Mouse (Mus musculus) midbrain, embryonic 15.5 days (tissue): ENCODE data around the gene Erich2. TPM values are rescaled to one million over a fixed set of nuclear protein-coding genes. Genes with fewer than 3 reads are reported as not detected.

Experiments
- ATAC-seq: fragments of 200-750 bp; cut with Nextera tagmentation; replicated peaks from 2 replicates; pipeline ENCODE4 v1.8.0; 2017; ENCODE audit warnings: moderate TSS enrichment
- H3K27ac ChIP-seq: fragments of 300-500 bp; sonication (generic); 2 replicates; pipeline ENCODE4 v1.5.1; 2015; ENCODE audit warnings: mild to moderate bottlenecking, inconsistent platforms
- H3K27me3 ChIP-seq: fragments of 300-500 bp; sonication (generic); replicated peaks from 2 replicates; pipeline ENCODE4 v1.6.1; 2015; ENCODE audit warnings: inconsistent platforms
- H3K36me3 ChIP-seq: fragments of 300-500 bp; sonication (generic); replicated peaks from 2 replicates; pipeline ENCODE4 v1.6.1; 2015; ENCODE audit warnings: inconsistent platforms
- H3K4me1 ChIP-seq: fragments of 300-500 bp; sonication (generic); 2 replicates; pipeline ENCODE4 v1.6.1; 2015; ENCODE audit warnings: inconsistent platforms
- H3K4me2 ChIP-seq: fragments of 300-500 bp; sonication (generic); 2 replicates; pipeline ENCODE4 v1.6.1; 2015; ENCODE audit warnings: inconsistent platforms, mild to moderate bottlenecking, moderate library complexity
- H3K4me3 ChIP-seq: fragments of 300-500 bp; sonication (generic); 2 replicates; pipeline ENCODE4 v1.5.1; 2015; ENCODE audit warnings: mild to moderate bottlenecking, inconsistent platforms
- H3K9ac ChIP-seq: fragments of 300-500 bp; sonication (generic); 2 replicates; pipeline ENCODE4 v1.6.1; 2015; ENCODE audit warnings: mild to moderate bottlenecking, inconsistent platforms
- H3K9me3 ChIP-seq: fragments of 300-500 bp; sonication (generic); 2 replicates; pipeline ENCODE4 v1.6.1; 2016; ENCODE audit warnings: inconsistent platforms
- WGBS: fragments of 180-500 bp; shearing (Covaris S2); methylation state at CpG from one replicate; pipeline ENCODE4 v1.1.7; 2015; ENCODE audit warnings: mixed read lengths; 5-methylcytosine and 5-hydroxymethylcytosine counted together
- polyA plus RNA-seq: library from polyadenylated mRNA; unstranded; fragments of >200 nt; fragmentation: Nextera tagmentation; extraction: Ambion mirVana; gene quantifications from 2 replicates; pipeline ENCODE4 v1.2.1, GENCODE M21; 2015

Erich2 gene
- polyA plus RNA-seq, 1 experiment from 2014 or later: 2.8 TPM

DNA sequence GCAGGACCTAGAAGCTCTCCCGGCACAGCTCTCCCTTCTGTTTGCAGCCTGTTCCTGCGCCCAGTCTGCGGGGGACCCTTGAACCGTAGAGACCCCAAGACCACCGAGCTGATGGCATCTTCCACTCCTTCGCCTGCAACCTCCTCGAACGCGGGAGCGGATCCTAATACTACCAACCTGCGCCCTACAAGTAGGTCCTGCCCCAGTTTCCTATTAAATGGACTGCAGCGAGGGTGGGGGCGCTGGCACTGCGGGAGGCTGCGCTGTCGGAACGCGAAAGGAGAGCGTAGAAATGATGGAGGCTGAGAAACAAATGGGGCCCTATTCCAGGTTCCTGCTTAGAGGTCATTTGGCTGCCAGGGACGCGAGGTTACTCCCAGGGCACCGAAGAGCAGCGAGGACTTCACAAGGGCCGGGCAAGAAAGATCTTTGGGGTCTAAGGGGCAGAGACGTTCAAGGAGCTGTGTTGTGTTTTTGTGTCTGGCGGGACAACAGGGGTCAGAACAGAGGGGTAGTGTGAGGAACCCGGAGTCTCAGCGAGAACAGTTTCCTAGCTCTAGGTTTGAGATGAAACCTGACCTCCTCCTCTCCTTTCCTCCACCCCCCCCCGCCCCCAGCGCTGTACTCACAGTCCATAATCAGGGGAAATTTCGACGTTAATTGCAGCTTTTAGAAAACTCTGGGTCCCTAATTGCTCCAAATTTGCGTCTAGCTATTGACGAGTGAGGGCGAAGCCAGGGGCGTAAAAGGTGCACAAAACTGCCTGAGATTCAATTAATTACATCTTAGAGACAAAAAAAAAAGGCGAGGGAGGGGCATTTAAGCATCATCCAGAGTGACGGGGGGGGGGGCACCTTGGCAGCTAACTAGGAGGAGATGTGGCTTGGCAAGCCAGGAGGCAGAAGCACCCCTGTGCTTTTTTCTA, 55.4 kb downstream of the Erich2 start:
- Histone ChIP-seq H3K27me3 (peaks cover 42% of the 10 kb centered on the region), H3K9ac (peak overlapping the region; percentile 59), H3K36me3 (no peaks in the 10 kb centered on the region), H3K4me1 (peaks cover 45% of the 10 kb centered on the region), H3K27ac (peak overlapping the region; percentile 91), H3K9me3 (no peaks in the 10 kb centered on the region), H3K4me3 (peak overlapping the region; percentile 49), H3K4me2 (peak overlapping the region; percentile 55)
- ATAC-seq: no peak
- WGBS: under 1% methylated on average over 38 of the region's 38 CpGs

DNA sequence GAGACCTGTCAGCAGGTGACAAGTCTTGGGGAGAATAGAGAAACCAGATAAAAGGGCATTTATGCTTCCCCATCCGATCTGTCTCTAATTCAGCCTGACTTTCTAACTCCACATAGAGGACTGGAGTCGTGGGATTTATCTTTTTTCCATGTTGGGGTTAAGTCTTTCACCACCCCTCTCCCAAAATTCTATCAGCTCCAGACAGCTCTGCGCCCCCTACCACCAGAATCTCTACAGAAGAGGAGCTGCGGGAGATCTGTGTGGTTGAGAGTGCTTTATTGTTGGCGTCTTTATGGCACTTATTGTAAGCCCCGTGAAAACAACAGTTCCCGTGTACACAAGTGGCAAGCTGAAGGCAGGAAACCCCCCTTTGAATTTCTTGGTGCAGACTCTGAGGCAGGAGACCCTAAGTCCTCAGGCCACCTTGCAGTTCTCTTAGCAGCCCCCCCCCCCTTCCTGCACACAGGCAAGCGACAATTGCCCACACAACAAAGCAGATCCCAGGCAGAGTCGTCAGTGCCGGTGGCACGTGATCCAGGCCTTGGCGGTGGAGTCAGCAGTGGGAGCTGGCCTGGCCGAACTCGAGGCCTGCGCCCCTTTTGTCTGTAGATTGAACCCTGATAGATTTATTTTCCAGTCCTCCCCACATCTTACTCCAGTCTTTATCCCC, 56.2 kb downstream of the Erich2 start:
- Histone ChIP-seq H3K4me3 (peak overlapping the region; percentile 49), H3K36me3 (no peaks in the 10 kb centered on the region), H3K27me3 (peaks cover 46% of the 10 kb centered on the region), H3K27ac (peak overlapping the region; percentile 91), H3K9ac (peak overlapping the region; percentile 59), H3K9me3 (no peaks in the 10 kb centered on the region), H3K4me1 (peaks cover 49% of the 10 kb centered on the region), H3K4me2 (peak overlapping the region; percentile 55)
- WGBS: 2% methylated on average over 15 of the region's 15 CpGs
- no peak for ATAC-seq

DNA sequence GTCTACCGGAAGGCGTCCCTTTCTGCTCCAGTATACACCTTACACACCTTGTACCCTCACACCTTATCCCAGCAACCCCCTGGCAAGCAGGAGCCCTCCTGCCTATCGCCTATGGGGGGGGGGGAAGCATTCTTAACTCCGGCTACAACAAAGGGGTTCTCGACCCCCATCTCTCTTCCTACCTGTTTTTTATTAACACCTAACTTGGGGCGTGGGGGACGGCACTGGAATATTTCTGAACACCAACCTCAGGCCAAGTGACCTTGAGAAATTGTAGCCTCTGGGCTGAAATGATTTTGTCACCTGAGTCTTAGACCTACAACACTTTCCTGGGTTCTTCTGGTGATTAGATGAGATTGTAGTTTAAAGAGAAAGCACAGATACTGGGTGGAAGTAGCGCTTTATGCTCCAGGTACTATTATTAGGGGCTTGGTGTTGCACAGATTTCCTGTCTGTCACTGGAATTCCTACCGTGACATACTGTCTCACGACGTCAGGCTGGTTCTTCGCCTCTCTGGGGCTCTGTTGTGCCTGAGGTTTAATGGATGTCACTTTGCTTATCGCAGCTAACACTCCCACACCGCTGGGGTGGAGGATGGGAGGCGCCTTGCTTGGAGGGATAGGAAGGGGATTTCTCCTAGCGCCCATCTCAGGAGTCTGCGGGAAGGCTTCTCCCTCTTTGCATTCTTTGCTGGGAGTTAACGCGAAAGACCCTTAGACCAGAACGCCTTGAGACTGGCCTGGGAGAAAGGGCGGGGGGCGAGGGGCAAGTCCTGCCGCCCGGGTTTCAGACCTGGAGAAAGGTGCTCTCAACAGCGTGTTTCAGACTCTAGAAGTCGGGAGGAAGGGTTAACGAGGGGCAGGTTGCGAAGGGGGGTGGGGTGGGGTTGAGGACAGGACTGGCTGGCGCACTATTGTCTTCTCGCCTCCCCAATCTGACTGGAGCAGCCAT, 57.3 kb downstream of the Erich2 start:
- Histone ChIP-seq H3K27ac (peak overlapping the region; percentile 91), H3K9me3 (no peaks in the 10 kb centered on the region), H3K4me3 (peak overlapping the region; percentile 49), H3K27me3 (peaks cover 49% of the 10 kb centered on the region), H3K4me2 (peak overlapping the region; percentile 55), H3K9ac (peak overlapping the region; percentile 59), H3K4me1 (peaks cover 52% of the 10 kb centered on the region), H3K36me3 (no peaks in the 10 kb centered on the region)
- 6% methylated on average over 30 of the region's 30 CpGs for WGBS
- ATAC-seq: no peak

DNA sequence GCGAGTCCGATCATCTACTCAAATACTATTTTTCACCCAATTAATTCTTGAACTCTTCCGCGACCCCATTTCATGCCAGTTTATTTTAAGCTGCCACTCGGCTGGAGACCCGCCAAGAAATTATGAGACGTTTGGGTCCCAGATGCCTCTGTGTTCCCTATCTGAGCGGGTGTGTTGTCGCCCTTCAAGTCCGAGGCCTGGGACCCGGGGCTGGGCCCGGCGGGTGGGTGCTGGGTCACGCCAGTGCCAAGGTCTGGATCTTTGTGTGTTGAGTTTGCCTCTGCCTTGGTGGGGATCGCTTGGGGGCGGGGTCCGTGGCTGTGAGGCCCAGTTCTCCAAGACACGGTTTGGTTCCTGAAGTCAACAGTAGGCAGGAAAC, 58.0 kb downstream of the Erich2 start:
- Histone ChIP-seq H3K4me2 (peak overlapping the region; percentile 55), H3K9ac (peak overlapping the region; percentile 59), H3K4me1 (peaks cover 52% of the 10 kb centered on the region), H3K27me3 (peaks cover 51% of the 10 kb centered on the region), H3K27ac (peak overlapping the region; percentile 91), H3K4me3 (peak overlapping the region; percentile 49), H3K36me3 (no peaks in the 10 kb centered on the region), H3K9me3 (no peaks in the 10 kb centered on the region)
- 2% methylated on average over 18 of the region's 18 CpGs for WGBS
- ATAC-seq: no peak

DNA sequence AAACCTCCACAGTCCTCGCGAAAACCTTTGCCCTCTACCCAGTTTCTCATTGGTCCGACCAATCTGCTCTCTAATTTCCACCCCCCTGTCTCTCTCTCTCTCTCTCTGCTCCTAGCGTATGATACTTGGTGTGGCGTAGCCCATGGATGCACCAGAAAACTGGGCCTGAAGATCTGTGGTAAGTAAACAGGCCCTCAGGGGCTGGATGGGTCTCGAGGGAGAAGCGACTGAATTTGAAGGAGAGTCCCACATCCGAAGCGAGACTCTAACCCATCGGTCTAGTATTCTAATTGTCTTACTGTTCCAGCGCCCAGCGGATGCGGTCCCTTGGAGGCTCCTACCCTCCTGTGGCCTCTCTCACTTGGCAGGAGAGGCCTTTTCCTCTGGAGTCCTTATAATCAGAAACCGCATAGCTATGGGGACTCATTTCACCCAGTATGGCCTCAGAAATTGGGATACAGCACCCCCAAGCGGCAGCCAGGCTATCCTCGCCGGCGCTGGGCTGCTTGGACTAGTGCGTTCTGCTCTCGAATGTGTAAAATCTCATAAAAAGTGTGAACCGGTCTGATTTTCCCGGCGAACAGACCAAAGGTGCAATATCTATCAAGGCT, 58.6 kb downstream of the Erich2 start:
- Histone ChIP-seq H3K4me2 (peak overlapping the region; percentile 55), H3K27me3 (peaks cover 53% of the 10 kb centered on the region), H3K9ac (peak overlapping the region; percentile 59), H3K27ac (peak overlapping the region; percentile 91), H3K4me1 (peaks cover 49% of the 10 kb centered on the region), H3K9me3 (no peaks in the 10 kb centered on the region), H3K36me3 (no peaks in the 10 kb centered on the region), H3K4me3 (peak overlapping the region; percentile 49)
- peak; percentile 42; the same call in 1 of the 2 replicates for ATAC-seq
- WGBS: 3% methylated on average over 23 of the region's 23 CpGs

DNA sequence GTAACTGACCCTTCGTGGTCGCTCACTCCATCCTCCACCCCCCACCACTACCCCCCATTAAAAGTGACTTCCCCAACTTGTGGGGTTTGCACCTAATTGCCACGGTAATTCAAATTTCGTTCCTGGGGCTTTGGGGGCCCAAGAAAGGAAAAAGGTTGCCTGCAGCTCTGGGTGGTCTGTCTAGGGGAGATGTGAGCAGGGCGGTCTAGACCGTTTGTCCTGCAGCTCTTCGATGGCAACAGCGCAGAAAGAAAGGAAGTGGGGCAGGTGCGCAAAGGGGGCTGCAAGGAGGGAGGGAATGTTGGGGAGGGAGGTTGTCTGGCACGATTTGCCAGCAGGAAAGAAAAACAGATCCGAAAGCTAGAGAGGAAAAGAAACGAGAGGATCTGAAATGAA, 59.1 kb downstream of the Erich2 start:
- Histone ChIP-seq H3K27me3 (peaks cover 56% of the 10 kb centered on the region), H3K9ac (no peak overlapping the region), H3K36me3 (no peaks in the 10 kb centered on the region), H3K27ac (peak overlapping the region; percentile 91), H3K4me2 (peak overlapping the region; percentile 55), H3K4me1 (peaks cover 48% of the 10 kb centered on the region), H3K9me3 (no peaks in the 10 kb centered on the region), H3K4me3 (peak overlapping the region; percentile 49)
- under 1% methylated on average over 12 of the region's 12 CpGs for WGBS
- ATAC-seq: peak; percentile 28; the same call in 1 of the 2 replicates

DNA sequence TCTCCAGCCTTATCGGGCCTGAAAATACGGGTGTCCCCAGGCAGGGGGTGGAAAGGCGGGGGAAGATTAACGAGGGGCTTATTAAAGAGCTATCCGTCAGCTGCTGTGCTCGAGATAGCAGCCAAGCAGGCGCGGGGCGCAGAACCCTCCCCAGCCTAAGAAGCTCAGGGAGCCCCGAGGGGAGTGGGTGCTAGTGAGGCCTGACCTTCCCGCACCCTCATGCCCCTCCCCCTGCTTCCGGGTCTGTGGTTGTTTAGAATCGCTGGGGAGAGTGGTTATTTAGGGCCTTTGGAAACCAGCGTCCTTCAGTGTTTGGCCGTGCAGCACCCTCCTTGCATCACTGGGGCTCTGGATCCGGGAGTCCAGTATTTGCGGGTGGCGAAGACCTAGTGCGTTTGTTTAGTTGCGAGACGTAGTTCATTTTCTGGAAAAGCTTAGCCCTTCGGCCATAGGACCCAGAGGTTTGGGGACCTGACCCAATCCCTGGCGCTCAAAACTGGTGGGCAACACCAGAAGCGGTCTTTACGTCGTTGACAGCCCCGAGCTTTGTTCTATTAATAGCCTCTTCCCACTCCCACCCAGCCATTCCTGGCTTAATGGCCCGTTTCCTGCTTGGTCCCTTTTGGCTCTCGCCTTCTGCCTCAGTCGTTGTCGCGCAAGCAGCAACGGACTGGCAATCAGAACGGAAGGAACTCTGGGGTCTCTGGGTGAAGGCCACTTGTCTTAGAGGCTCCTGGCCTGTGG, 59.8 kb downstream of the Erich2 start:
- no peaks in the 10 kb centered on the region for H3K9me3 ChIP-seq
- peak overlapping the region; percentile 55 for H3K4me2 ChIP-seq
- peak overlapping the region; percentile 91 for H3K27ac ChIP-seq
- H3K4me1 ChIP-seq: peaks cover 46% of the 10 kb centered on the region
- H3K27me3 ChIP-seq: peaks cover 54% of the 10 kb centered on the region
- under 1% methylated on average over 34 of the region's 34 CpGs for WGBS
- peak overlapping the region; percentile 49 for H3K4me3 ChIP-seq
- H3K36me3 ChIP-seq: no peaks in the 10 kb centered on the region
- H3K9ac ChIP-seq: peak overlapping the region; percentile 18
- peak; percentile 62 for ATAC-seq

DNA sequence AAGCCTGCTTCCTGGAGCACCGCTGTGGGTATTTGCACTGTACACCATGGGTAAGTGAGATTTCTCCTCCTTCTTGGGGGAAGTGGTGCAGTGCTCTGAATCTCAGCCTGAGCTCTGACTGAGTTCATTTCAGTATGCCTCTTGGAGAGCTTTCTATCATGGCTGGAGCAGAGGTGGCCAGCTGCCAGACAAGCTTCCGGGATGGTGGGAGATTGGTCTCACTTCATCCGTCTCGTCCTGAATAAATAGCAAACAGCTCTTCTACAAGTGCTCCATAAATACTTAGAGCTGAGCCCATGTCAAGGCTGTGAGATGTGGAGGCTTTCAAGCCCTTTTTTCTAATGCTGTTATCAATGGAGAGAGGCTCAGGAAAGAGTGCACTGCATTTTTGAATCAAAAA, 63.1 kb downstream of the Erich2 start:
- H3K36me3 ChIP-seq: no peaks in the 10 kb centered on the region; the same call in 1 of the 2 replicates
- H3K4me2 ChIP-seq: no peak overlapping the region
- H3K27me3 ChIP-seq: peaks cover 33% of the 10 kb centered on the region
- no peak overlapping the region for H3K9ac ChIP-seq
- H3K9me3 ChIP-seq: no peaks in the 10 kb centered on the region
- no peak overlapping the region for H3K27ac ChIP-seq
- ATAC-seq: no peak
- WGBS: 69% methylated on average over 4 of the region's 4 CpGs
- peaks cover 32% of the 10 kb centered on the region for H3K4me1 ChIP-seq
- no peak overlapping the region for H3K4me3 ChIP-seq

DNA sequence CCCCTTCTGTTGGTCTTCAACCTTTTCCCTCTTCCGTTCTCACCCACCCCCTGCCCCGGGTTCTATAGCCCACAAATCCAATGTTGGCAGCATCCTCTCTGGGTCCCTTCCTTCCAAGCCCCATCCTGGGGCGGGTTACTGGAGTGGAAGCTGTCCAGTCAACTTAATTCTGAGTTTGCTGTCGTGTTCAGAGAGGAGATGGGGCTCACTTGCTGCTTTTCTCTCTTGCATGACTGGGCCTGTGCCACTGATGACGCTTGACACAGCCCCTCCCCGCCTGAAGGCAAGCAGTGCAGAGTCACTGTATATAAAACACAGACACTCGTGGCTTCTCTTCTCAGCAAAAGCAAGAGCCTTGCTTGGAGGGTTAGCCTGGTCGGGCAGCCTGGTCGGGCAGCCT, 63.6 kb downstream of the Erich2 start:
- Histone ChIP-seq H3K27me3 (peaks cover 30% of the 10 kb centered on the region), H3K4me2 (no peak overlapping the region), H3K27ac (no peak overlapping the region), H3K4me1 (peaks cover 27% of the 10 kb centered on the region), H3K9me3 (no peaks in the 10 kb centered on the region), H3K36me3 (no peaks in the 10 kb centered on the region; the same call in 1 of the 2 replicates), H3K9ac (no peak overlapping the region), H3K4me3 (no peak overlapping the region)
- no peak for ATAC-seq
- WGBS: 47% methylated on average over 9 of the region's 9 CpGs

DNA sequence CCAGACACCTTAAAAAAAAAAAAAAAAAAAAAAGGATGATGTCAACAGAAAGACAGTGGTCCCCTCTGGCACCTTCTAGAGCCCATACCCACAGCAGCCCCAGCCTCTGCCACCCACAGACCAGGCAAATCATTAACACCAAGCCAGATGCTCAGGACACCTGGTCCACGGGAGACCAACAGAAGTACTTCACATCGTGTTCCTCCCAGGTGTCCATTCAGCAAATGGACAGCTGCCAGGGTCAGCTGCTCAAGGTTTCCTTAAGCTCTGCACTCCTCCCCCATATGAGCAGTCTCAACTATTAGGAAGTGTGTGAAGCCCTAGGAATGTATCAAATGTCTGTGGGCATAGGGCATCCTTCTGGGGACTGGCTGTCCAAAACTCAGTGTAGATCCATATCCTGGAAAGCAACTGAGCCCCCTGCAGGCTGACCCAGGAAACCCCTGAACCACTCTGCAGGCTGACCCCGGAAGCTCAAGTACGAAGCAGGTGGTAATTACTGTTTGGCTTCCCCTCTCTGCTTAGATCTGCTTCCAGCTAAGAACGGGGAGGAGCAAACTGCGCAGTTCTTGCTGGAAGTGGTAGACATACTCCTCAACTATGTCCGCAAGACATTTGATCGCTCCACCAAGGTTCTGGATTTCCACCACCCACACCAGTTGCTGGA, 65.1 kb downstream of the Erich2 start:
- peaks cover 26% of the 10 kb centered on the region for H3K27me3 ChIP-seq
- no peak for ATAC-seq
- no peak overlapping the region for H3K4me2 ChIP-seq
- peaks cover 15% of the 10 kb centered on the region for H3K4me1 ChIP-seq
- H3K9me3 ChIP-seq: no peaks in the 10 kb centered on the region
- H3K4me3 ChIP-seq: no peak overlapping the region
- H3K36me3 ChIP-seq: no peaks in the 10 kb centered on the region; the same call in 1 of the 2 replicates
- H3K9ac ChIP-seq: no peak overlapping the region
- no peak overlapping the region for H3K27ac ChIP-seq
- 84% methylated on average over 8 of the region's 8 CpGs for WGBS
